Mouse (Mus musculus): Measurements from ENCODE around the gene Lin52. TPM values are rescaled to one million over a fixed set of nuclear protein-coding genes. Genes with fewer than 3 reads are reported as not detected.

Lin52 gene
- polyA plus RNA-seq, 1 experiment, result 19.7 TPM

DNA sequence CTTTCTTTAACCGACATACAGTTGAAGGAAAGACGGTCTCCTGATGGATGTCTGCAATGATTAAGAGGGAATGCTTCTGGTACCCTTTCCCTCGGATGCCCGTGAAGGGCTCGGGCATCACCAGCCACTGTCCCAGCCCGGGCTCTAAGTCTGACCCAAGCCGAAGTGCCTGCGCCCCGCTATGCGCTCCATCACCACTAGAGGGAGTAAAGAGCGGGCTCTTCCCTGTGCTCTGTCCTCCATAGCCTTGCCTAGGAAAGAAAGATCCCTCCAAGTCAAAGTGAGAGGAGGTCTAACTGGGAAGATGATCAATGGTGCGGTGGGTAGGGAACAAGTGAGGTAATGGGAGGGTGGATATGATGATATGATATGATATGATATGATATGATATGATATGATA is 94.8 kb downstream of the Lin52 start:
- H3K27ac ChIP-seq (replicated peaks; ENCODE audit: low read depth, low read length), result no peak overlapping the region
- no peak overlapping the region for H3K4me3 ChIP-seq (ENCODE audit: insufficient read depth, low read depth, low read length)
- no peaks in the 10 kb centered on the region for H3K4me1 ChIP-seq (ENCODE audit: control insufficient read depth, insufficient read depth, insufficient read length, low read length)

DNA sequence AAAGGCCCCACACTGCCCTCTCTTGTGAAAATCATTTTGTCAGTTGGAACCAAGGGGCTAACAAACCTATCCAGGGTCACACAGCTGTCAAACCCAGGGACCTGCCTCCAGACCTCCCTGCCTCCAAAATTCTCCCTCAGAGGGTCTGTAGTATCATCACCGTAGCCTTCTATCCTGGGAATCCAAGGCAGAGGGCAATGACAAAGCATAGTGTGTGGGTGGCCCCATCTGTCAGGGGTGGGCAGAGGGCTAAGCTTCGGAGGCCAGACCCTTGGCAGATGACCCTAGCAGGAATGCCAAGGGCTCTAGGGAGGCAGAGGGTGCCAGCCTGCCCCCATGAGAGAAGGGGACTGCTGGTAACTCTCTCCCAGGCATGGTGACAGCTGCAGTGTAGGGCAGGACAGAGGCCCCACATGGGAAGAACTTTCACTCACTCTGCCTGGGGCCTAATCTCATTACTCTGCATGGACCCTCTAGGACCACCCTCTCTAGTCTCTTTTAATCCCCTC is 95.4 kb downstream of the Lin52 start:
- Histone ChIP-seq H3K4me1 (ENCODE audit: control insufficient read depth, insufficient read depth, insufficient read length, low read length) (no peaks in the 10 kb centered on the region), H3K4me3 (ENCODE audit: insufficient read depth, low read depth, low read length) (no peak overlapping the region), H3K27ac (replicated peaks; ENCODE audit: low read depth, low read length) (no peak overlapping the region)

DNA sequence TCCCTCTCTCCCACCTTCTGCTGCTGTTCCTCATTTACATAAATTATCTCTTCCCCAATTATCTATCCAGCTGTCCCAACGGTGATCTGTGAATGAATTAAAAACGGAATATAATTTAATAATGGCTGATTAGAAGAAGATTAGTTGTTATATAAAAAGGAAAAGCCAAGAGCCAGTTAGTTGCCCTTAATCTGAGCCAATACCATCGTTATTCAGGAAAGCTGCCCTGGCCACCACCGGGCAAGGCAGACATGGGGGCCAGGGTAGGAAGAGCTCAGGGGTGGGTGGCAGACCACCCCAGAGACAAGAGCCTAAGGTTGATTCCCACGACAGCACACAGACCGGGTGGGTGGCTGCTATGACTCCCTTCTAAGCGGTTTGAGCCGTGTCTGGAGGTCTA is 97.0 kb downstream of the Lin52 start:
- Histone ChIP-seq H3K4me1 (ENCODE audit: control insufficient read depth, insufficient read depth, insufficient read length, low read length) (no peaks in the 10 kb centered on the region), H3K4me3 (ENCODE audit: insufficient read depth, low read depth, low read length) (no peak overlapping the region), H3K27ac (replicated peaks; ENCODE audit: low read depth, low read length) (no peak overlapping the region)

DNA sequence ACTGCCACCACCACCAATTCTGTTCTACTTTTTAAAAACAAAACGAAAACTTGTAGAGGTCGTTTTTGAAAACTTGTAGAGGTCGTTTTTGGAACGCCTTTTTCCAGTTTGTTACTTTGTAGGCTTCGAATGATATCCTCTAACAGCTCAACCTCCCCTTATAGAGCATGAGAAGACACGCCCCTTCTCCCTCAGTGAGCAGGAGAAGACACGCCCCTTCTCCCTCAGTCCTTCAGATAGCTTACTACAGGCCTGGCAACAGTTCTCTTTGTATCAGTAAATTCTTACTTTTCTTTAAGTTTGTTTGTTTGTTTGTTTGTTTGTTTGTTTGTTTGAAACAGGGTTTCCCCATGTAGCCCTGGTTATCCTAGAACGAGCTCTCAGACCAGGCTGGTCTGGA is 104.0 kb downstream of the Lin52 start:
- no peaks in the 10 kb centered on the region for H3K4me1 ChIP-seq (ENCODE audit: control insufficient read depth, insufficient read depth, insufficient read length, low read length)
- H3K27ac ChIP-seq (replicated peaks; ENCODE audit: low read depth, low read length), result no peak overlapping the region
- H3K4me3 ChIP-seq (ENCODE audit: insufficient read depth, low read depth, low read length), result no peak overlapping the region

DNA sequence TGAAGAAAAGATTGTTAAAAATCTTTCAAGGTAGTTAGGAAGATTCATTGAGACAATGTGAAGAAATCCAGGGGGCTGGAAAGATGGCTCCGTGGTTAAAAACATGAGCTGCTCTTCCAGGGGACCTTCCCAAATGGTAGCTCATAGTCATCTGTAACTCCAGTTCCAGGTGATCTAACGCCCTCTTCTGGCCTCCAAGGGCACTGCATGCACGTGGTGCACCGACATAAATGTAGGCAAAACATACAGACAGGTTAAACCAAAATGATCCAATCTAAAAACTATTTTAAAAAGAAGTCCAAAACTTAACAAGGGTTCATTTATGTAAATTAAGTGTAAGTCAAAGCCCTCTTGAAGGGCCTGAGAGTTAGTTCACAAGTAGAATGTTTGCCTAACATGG is 111.3 kb downstream of the Lin52 start:
- H3K4me3 ChIP-seq (ENCODE audit: insufficient read depth, low read depth, low read length), result no peak overlapping the region
- H3K27ac ChIP-seq (replicated peaks; ENCODE audit: low read depth, low read length), result no peak overlapping the region
- no peaks in the 10 kb centered on the region for H3K4me1 ChIP-seq (ENCODE audit: control insufficient read depth, insufficient read depth, insufficient read length, low read length)

DNA sequence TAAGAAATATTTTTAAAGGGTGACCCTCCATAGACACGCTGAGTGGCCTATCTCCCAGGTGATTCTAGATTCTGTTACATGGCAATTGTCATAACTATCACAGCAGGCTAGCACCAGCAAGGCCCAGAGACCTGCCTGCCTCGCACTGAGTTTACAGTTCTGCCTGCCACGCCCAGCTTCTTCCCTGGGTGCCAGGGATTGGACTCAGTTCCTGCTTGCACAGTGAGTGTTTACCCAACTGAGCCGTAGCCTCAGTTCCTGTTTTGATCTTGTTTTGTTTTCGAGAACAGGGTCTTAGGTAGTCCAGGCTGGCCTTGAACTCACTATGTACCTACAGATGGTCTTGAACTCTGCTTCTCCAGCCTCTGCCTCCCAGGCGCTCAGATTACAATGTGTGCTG is 116.4 kb downstream of the Lin52 start:
- no peak overlapping the region for H3K4me3 ChIP-seq (ENCODE audit: insufficient read depth, low read depth, low read length)
- H3K27ac ChIP-seq (replicated peaks; ENCODE audit: low read depth, low read length), result no peak overlapping the region
- no peaks in the 10 kb centered on the region for H3K4me1 ChIP-seq (ENCODE audit: control insufficient read depth, insufficient read depth, insufficient read length, low read length)

DNA sequence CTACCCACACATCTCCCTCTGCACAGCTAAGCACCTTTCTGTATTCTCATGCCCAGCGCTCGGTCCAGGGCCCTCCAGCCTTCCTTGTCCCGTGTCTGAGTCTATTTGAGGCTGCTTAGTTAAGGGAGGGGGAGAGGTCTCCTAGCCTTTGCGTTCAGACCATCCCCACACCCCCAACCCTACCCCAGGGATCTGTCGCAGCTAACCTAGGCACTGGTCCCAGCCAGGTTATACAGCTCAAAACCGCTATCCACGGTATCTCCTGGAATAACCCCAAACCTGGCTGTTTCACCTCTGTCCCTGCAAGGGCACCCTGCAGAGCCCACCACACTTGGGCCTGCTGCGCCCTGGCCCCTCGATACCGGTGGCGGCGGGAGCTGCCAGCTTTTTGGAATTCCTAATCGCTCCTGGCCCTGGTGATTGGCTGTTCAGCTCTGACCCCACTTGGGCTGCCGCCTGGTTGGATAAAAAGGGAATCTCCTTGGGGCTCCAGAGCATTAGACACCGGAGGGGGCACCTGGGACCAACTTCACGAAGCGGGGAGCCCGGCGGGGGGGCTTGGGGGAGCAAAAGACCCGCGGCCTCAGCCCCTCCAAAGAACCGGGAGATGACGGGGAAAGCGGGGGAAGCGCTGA is 118.2 kb downstream of the Lin52 start, which contains the start of gene Vsx2:
Gene Vsx2 (plus strand): TSS at position 427 of the 635 bp plus-strand sequence.
- Histone ChIP-seq H3K4me3 (ENCODE audit: insufficient read depth, low read depth, low read length) (no peak within 1 kb of the TSS), H3K4me1 (ENCODE audit: control insufficient read depth, insufficient read depth, insufficient read length, low read length) (no peaks in the 10 kb centered on the region), H3K27ac (replicated peaks; ENCODE audit: low read depth, low read length) (no peak within 1 kb of the TSS)

DNA sequence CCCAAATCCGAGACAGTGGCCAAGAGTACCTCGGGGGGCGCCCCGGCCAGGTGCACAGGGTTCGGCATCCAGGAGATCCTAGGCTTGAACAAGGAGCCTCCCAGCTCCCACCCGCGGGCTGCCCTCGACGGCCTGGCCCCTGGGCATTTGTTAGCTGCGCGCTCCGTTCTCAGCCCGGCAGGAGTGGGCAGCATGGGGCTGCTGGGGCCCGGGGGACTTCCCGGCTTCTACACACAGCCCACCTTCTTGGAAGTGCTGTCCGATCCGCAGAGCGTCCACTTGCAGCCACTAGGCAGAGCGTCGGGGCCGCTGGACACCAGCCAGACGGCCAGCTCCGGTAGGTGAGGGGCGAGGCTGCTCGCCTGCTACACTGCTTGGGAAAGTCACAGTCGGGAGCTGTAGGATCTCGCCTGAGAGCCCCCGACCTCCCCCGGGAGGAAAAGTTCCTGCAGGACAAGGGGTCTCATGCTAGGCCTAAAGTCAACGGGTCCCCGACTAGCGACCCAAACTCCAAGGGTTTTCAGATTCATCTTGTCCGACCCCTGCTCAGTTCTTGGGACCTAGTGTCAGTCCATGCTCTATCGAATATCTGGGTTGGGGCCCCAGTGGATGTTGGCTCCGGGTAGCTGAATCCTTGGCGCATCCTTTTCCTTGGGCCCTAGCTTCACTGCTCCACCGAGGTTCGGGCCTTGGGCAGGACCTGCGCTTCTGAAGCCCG is 118.9 kb downstream of the Lin52 start:
- Histone ChIP-seq H3K4me3 (ENCODE audit: insufficient read depth, low read depth, low read length) (no peak overlapping the region), H3K4me1 (ENCODE audit: control insufficient read depth, insufficient read depth, insufficient read length, low read length) (no peaks in the 10 kb centered on the region), H3K27ac (replicated peaks; ENCODE audit: low read depth, low read length) (no peak overlapping the region)

DNA sequence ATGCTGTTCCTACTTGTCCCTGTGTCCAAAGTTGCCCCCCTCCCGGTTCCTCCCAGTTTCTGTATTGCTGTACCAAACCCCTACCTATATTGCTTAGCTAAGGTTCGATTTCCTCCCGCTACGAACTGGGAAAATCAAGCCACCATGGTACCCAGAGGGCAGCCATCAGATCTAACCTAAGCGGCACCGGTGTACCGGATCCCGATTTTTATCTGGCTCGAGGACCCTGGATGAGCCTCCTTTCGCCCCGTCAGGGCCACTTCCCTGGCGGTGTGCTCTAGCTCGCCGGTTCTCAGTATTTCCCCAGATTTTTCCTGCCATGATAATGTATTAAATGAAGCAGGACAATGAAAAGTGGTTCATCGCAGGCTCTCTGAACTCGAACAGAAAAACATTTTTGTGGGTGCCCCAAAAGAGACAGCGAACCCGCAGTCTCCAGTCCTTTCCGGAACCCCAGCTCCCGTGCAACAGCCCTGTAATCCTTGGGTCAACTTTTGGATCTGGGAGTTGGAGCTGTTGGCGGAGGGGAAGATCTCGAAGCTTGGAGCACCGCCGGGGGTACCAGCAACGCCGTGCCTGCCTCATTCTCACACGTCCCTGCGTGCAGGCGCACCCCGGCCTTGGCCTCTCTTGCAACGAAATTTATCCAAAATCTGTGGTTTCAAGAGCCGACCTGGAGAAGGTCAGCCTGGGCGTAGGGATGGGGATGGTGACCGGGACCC is 119.6 kb downstream of the Lin52 start:
- no peak overlapping the region for H3K4me3 ChIP-seq (ENCODE audit: insufficient read depth, low read depth, low read length)
- no peak overlapping the region for H3K27ac ChIP-seq (replicated peaks; ENCODE audit: low read depth, low read length)
- H3K4me1 ChIP-seq (ENCODE audit: control insufficient read depth, insufficient read depth, insufficient read length, low read length), result no peaks in the 10 kb centered on the region

DNA sequence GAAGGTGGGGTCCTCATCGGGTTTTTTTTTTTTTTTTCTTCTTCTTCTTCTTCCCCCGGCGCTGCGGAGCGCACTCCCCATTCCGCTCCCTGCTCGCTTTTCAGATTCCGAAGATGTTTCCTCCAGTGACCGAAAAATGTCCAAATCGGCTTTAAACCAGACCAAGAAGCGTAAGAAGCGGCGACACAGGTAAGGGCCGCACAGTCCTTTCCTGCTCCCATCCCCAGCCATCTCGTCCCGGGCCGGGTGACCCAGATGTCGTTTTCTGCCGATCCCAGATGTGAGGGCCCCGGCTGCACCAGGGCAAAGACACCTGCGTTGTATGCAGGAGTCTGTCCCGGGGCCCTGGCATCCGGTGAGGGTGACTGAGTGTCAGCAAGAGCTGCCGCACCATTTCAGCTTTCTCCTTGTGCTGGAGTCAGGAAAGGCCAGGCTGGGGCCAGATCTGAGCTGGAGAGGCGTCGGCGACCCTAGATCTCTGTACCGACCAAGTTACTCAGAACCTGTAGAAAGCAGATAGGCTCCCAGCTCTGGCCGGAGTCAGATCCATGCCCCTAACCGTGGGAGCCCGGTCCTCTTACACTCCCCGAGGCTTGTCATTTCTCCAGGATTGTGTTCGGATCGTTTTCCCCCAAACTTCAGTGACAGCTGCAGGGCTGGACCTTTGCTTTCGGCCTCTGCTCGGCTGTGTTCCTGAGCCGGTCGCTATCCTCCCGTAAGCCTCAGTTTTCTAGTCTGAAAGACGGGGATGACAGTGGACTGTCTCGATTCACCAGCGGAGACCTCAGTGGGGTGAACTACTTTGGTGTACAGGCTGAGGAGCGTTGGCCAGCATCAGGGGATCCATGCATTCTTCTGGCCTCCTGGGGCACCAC is 120.5 kb downstream of the Lin52 start:
- Histone ChIP-seq H3K27ac (replicated peaks; ENCODE audit: low read depth, low read length) (no peak overlapping the region), H3K4me1 (ENCODE audit: control insufficient read depth, insufficient read depth, insufficient read length, low read length) (no peaks in the 10 kb centered on the region), H3K4me3 (ENCODE audit: insufficient read depth, low read depth, low read length) (no peak overlapping the region)

DNA sequence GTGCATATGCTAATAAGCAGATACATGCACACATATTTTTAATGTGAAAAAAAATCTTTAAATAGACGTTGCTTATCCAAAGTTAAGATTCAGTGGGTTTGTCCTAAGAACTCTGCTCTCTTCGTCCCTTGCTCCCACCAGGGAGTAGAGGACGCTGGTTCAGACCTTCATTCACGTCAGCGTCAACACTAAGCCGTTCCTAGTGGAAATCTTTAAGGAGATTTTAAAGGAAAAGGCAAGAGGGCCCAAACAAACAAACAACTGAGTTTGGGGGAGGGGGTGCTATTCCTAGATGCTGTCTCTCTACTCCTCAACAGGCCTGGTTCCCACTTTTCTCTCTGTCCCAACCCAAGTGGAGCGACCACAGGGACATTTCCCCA is 121.1 kb downstream of the Lin52 start:
- Histone ChIP-seq H3K4me3 (ENCODE audit: insufficient read depth, low read depth, low read length) (no peak overlapping the region), H3K4me1 (ENCODE audit: control insufficient read depth, insufficient read depth, insufficient read length, low read length) (no peaks in the 10 kb centered on the region)

DNA sequence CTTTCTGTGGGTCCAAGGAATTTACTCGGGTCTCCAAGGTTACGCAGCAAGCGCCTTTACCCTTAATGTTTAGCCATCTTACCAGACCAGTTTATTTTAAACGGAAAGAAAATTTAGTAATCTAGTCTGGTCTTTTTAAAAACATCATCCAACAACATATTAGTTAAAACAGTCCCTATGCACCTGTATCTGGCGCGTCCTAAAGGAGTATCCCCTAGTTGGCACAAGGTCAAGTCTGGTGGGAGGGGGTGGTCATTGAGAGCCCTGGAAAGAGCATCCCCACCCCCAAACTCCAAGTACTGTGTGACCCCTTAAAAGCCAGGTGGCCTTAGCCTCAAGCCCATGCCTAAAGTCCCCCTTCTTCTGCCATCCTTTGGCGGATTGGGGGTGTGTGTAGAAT is 121.9 kb downstream of the Lin52 start:
- H3K27ac ChIP-seq (replicated peaks; ENCODE audit: low read depth, low read length), result no peak overlapping the region
- H3K4me3 ChIP-seq (ENCODE audit: insufficient read depth, low read depth, low read length), result no peak overlapping the region
- H3K4me1 ChIP-seq (ENCODE audit: control insufficient read depth, insufficient read depth, insufficient read length, low read length), result no peaks in the 10 kb centered on the region

More for the DNA sequence above, 121.1 kb downstream of the Lin52 start:
- no peak overlapping the region for H3K27ac ChIP-seq (replicated peaks; ENCODE audit: low read depth, low read length)

DNA sequence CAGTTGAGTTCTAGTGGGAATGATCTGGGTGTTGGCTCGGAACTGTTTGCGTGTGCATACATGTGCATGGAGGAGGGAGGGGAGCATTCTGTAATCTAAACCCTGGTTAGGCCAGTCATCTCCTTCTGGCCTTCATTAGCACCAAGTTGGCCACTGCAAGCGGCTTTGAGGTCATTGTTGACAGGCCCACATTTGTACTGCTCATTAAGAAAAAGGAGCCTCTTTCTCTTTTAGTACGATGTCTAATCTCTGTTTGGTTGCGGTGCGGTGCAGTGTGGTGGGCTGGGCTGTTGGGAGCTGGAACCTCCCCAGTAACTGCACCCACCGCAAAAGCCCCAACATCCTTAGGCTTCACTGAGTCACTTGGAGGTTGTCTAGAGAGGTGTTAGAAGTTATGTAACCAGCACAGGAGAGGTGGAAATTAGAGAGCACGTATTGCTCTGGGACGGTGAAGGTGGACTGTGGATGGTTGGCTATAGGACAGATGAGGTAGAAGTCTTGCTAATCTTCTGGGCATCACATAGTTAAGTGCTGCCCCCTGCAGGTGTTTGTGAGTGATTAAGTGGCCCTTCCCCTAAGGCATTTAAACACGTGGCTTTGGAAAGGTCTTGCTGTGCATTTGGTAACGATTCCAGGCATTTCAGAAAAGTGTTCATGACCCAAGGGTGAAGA is 126.7 kb downstream of the Lin52 start:
- Histone ChIP-seq H3K27ac (replicated peaks; ENCODE audit: low read depth, low read length) (no peak overlapping the region), H3K4me1 (ENCODE audit: control insufficient read depth, insufficient read depth, insufficient read length, low read length) (no peaks in the 10 kb centered on the region), H3K4me3 (ENCODE audit: insufficient read depth, low read depth, low read length) (no peak overlapping the region)

DNA sequence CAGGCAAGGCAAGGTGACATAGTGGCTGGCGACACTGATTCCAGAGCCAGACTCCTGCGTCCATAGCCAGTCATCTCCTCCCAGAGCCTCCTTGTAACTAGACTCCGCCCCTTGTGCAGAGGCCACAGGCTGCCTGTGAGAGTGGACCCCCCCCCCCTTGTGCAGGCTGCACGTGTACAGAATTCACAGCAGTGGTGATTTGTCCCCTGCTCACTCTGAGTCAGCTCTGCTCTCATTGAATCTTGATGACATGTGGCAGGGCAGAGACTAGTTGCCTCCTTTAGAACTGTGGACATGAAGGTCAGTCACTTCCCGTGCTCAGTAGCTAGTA is 127.2 kb downstream of the Lin52 start:
- H3K4me1 ChIP-seq (ENCODE audit: control insufficient read depth, insufficient read depth, insufficient read length, low read length), result no peaks in the 10 kb centered on the region
- H3K4me3 ChIP-seq (ENCODE audit: insufficient read depth, low read depth, low read length), result no peak overlapping the region
- H3K27ac ChIP-seq (replicated peaks; ENCODE audit: low read depth, low read length), result no peak overlapping the region

All from brown adipose tissue, adult 24 weeks (tissue).